Mouse (Mus musculus): ENCODE results near the gene Mynn. TPM values are rescaled to one million over a fixed set of nuclear protein-coding genes. Genes with fewer than 3 reads are reported as not detected.
"Not testable (repeated sequence)": the region's sequence is repeated elsewhere in the genome, so short reads cannot be mapped to it uniquely, and the experiment has no call there.

The Mynn gene
- polyA plus RNA-seq (2012; ENCODE audit: insufficient read depth, low replicate concordance): 0.15 and 0.45 TPM in 2 replicates

DNA sequence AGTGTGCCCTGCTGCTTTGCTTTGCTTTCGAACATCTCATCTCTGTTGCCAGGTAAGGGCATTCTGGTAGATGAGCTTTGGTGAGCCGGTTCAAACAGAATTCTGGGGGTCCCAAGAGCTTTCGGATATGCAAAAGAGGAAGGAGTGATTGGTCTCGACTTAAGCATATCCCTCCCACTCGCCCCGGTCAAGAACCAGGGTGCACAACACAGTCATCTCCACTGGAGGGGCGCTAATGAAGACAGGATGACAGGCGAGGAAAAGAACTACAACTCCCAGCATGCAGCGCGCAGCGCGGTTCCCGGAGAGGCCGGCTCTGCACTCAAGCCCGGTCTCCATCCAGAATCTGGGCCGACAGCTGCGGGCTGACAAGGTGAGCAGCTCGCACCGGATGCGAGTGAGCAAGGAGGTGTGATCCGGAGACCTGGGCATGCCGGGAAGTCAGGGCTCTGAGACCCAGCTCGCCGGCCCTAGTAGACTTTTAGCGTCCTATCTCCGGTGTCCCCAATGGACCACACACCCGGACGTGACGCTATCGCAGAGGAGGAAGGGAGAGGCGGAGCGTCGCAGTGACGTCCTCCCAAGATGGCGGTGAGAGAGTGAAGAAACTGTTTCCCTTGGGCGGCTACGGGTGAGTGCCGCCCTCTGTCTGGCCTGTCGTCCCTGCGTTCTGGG lies at the start of gene Mynn:
Gene Mynn, plus strand, starts transcription at position 1 of the 675 bp plus-strand sequence.
- H3K4me3 ChIP-seq (replicated peaks): peak within 1 kb of the TSS; percentile 99
- peaks cover 4% of the 10 kb centered on the region for H3K27me3 ChIP-seq (replicated peaks)
- no peak for TF ChIP-seq FLI1 (IDR thresholded peaks at IDR 0.05; ENCODE audit: low read length)
- TF ChIP-seq GATA1 (IDR thresholded peaks at IDR 0.05; ENCODE audit: borderline replicate concordance, low read length): no peak
- no peaks in the 10 kb centered on the region for H3K9me3 ChIP-seq
- peaks cover 33% of the 10 kb centered on the region for H3K36me3 ChIP-seq (replicated peaks; ENCODE audit: low read length)
- peaks cover 44% of the 10 kb centered on the region for H3K4me1 ChIP-seq

- TF ChIP-seq GATA1 (IDR thresholded peaks at IDR 0.05; ENCODE audit: borderline replicate concordance, low read length) (no peak), FLI1 (IDR thresholded peaks at IDR 0.05; ENCODE audit: low read length) (no peak)
- Histone ChIP-seq H3K36me3 (replicated peaks; ENCODE audit: low read length) (no peaks in the 10 kb centered on the region), H3K27me3 (replicated peaks) (peaks cover 4% of the 10 kb centered on the region), H3K4me3 (replicated peaks) (no peak overlapping the region), H3K9me3 (no peaks in the 10 kb centered on the region), H3K4me1 (no peaks in the 10 kb centered on the region)
Measured at GRCm38 (mm10) chr3:30553741-30554140, 48.1 kb upstream of the Mynn start.

- Histone ChIP-seq H3K4me1 (no peaks in the 10 kb centered on the region), H3K36me3 (replicated peaks; ENCODE audit: low read length) (no peaks in the 10 kb centered on the region), H3K4me3 (replicated peaks) (no peak overlapping the region), H3K9me3 (no peaks in the 10 kb centered on the region), H3K27me3 (replicated peaks) (peaks cover 2% of the 10 kb centered on the region)
- TF ChIP-seq FLI1 (IDR thresholded peaks at IDR 0.05; ENCODE audit: low read length) (no peak), GATA1 (IDR thresholded peaks at IDR 0.05; ENCODE audit: borderline replicate concordance, low read length) (no peak)
Measured at GRCm38 (mm10) chr3:30560677-30561314, 41.1 kb upstream of the Mynn start.

DNA sequence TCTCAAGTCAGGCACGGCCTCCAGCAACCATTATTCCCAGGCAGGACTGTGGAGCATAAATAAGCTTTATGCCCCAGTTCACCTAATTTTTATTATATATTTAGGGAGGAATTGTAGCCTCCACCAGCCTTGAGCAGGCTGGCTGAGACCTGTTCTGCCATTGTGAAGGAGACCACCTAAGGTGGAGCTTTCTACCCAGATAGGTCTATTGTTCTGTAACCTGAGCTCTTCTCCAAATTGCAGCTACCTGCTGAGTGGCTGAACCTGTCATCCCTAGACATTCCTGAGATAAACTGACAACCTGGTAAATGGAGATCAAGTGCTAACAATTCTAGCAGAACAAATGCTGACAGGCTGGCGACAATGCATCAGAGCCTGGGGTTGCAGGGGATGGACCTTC lies 35.5 kb upstream of the Mynn start:
- not testable (repeated sequence) for H3K4me1 ChIP-seq; H3K9me3 ChIP-seq; H3K36me3 ChIP-seq (replicated peaks; ENCODE audit: low read length); H3K4me3 ChIP-seq (replicated peaks); H3K27me3 ChIP-seq (replicated peaks)

GRCm38 (mm10) chr3:30573549-30573948 lies 28.3 kb upstream of the Mynn start:
- H3K4me3 ChIP-seq (replicated peaks): no peak overlapping the region

DNA sequence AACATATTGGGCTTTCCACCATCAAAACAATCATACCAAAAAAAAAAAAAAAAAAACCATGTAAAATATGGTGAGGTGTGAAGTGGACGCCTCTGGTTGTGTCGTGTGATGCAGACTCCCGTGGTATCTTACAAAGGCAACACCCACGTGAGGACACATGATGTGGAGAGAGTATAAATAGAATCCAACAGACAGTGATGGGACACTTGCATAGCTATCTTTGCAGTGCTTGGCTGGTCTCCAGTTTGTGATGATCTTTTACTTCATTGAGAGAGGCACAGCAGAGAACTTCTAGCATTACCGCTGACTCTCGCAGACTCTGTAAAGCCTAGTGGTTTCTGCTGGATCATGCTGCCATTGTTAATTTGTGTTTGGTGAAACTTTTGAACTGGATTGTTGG lies 13.0 kb upstream of the Mynn start:
- Histone ChIP-seq H3K4me1 (peaks cover 6% of the 10 kb centered on the region), H3K36me3 (replicated peaks; ENCODE audit: low read length) (no peaks in the 10 kb centered on the region), H3K9me3 (no peaks in the 10 kb centered on the region), H3K4me3 (replicated peaks) (no peak overlapping the region), H3K27me3 (replicated peaks) (peaks cover 3% of the 10 kb centered on the region)
- TF ChIP-seq GATA1 (IDR thresholded peaks at IDR 0.05; ENCODE audit: borderline replicate concordance, low read length) (no peak), FLI1 (IDR thresholded peaks at IDR 0.05; ENCODE audit: low read length) (no peak)

More at GRCm38 (mm10) chr3:30573549-30573948, 28.3 kb upstream of the Mynn start:
- Histone ChIP-seq H3K9me3 (0 out of 2 replicates have a peak, but pooled peaks cover 3% of the 10 kb centered on the region), H3K4me1 (no peaks in the 10 kb centered on the region), H3K27me3 (replicated peaks) (no peaks in the 10 kb centered on the region), H3K36me3 (replicated peaks; ENCODE audit: low read length) (no peaks in the 10 kb centered on the region)
- TF ChIP-seq FLI1 (IDR thresholded peaks at IDR 0.05; ENCODE audit: low read length): no peak
- TF ChIP-seq GATA1 (IDR thresholded peaks at IDR 0.05; ENCODE audit: borderline replicate concordance, low read length): no peak

DNA sequence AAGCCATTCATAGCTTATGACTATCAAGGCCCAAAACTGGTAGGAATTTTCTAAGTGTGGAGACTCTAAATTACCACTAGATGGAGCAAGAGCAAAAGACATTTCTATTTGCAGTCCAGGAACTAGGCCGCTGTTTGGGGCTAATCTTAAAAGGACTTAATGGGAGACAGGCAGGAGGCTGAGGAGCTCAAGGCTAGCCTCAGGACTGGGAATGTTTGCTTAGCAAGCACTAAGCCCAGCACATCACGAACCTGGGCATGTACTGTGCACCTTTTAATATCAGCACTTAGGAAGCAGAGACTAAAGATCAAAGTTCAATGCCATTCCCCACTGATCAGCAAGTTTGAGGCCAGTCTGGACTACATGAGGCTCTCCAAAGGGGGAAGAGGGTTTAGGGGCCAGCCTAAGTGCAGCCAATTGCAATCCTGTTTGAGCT lies 9.4 kb upstream of the Mynn start:
- peaks cover 21% of the 10 kb centered on the region for H3K4me1 ChIP-seq

GRCm38 (mm10) chr3:30593719-30594485 lies 8.0 kb upstream of the Mynn start:
- TF ChIP-seq GATA1 (IDR thresholded peaks at IDR 0.05; ENCODE audit: borderline replicate concordance, low read length) (no peak), FLI1 (IDR thresholded peaks at IDR 0.05; ENCODE audit: low read length) (no peak)
- H3K4me1 ChIP-seq: peaks cover 21% of the 10 kb centered on the region

More for the DNA sequence above, 9.4 kb upstream of the Mynn start:
- Histone ChIP-seq H3K36me3 (replicated peaks; ENCODE audit: low read length) (no peaks in the 10 kb centered on the region), H3K27me3 (replicated peaks) (no peaks in the 10 kb centered on the region), H3K9me3 (no peaks in the 10 kb centered on the region), H3K4me3 (replicated peaks) (peak overlapping the region; percentile 29)
- TF ChIP-seq GATA1 (IDR thresholded peaks at IDR 0.05; ENCODE audit: borderline replicate concordance, low read length): no peak
- no peak for TF ChIP-seq FLI1 (IDR thresholded peaks at IDR 0.05; ENCODE audit: low read length)

GRCm38 (mm10) chr3:30595111-30595832 lies 6.6 kb upstream of the Mynn start:
- Histone ChIP-seq H3K4me1 (peaks cover 31% of the 10 kb centered on the region), H3K4me3 (replicated peaks) (peak overlapping the region; percentile 95), H3K36me3 (replicated peaks; ENCODE audit: low read length) (no peaks in the 10 kb centered on the region), H3K9me3 (no peaks in the 10 kb centered on the region), H3K27me3 (replicated peaks) (peaks cover 4% of the 10 kb centered on the region)
- TF ChIP-seq FLI1 (IDR thresholded peaks at IDR 0.05; ENCODE audit: low read length): no peak
- TF ChIP-seq GATA1 (IDR thresholded peaks at IDR 0.05; ENCODE audit: borderline replicate concordance, low read length): no peak

More at GRCm38 (mm10) chr3:30593719-30594485, 8.0 kb upstream of the Mynn start:
- Histone ChIP-seq H3K9me3 (no peaks in the 10 kb centered on the region), H3K27me3 (replicated peaks) (peaks cover 2% of the 10 kb centered on the region), H3K36me3 (replicated peaks; ENCODE audit: low read length) (no peaks in the 10 kb centered on the region), H3K4me3 (replicated peaks) (no peak overlapping the region)
